ENCODE assay signal across 11 mouse cellular contexts in the genomic region with DNA sequence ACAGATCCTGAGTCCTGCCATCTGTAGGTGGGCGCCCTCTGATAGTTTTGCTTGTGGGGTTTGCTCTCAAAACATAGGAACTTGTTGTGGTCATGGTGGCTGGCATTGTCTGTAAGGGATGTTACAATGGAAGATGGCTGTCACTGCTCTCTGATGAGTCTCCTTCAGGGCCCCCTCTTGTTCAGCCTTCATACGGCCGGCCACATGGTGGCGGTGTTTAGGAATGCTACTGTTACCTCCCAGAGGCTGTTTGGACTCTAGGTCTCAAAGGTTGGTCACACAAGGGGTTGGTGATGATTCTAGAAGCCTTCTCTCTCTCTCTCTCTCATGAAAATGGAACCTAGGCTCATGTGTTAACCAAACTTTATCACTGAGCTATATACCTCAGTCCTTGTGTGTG.
DNase-seq lines count a peak whose midpoint lies in the region; ATAC-seq and TF ChIP-seq lines count a peak whose summit lies in the region.
"Had no signal": no experiment of that assay in that cellular context is flagged by ENCODE, and none has a peak within 500 bp of the region (broad histone marks: within the 10 kb centered on the region; RNA-seq: fewer than 3 reads in every experiment).

No protein-coding gene starts in this region.

- H3K79me2 ChIP-seq in liver, adult 2 months (ENCODE audit: control insufficient read depth, insufficient read depth, low read length) = no peaks in the 10 kb centered on the region

- no peaks in the 10 kb centered on the region for H3K27me3 ChIP-seq in liver, adult 2 months (ENCODE audit: control insufficient read depth, insufficient read depth, low read length)
- H3K27me3 ChIP-seq in liver, embryonic 11.5 days (replicated peaks; ENCODE audit: control insufficient read depth, insufficient read depth, low read length) = no peaks in the 10 kb centered on the region
- H3K27me3 ChIP-seq: heart, embryonic 15.5 days; limb, embryonic 15.5 days had no signal

- intact Hi-C loops in gastrocnemius, postnatal 36 days (cut with DNase I) = no loop called here

- 85% methylated on average over 4 of the region's 4 CpGs for WGBS in liver, adult 2 months
- WGBS in liver, embryonic 11.5 days = 83% methylated on average over 4 of the region's 4 CpGs

- no peaks in the 10 kb centered on the region for H3K4me1 ChIP-seq in liver, adult 2 months (ENCODE audit: control insufficient read depth, insufficient read depth, low read length)
- peaks cover 20% of the 10 kb centered on the region for H3K4me1 ChIP-seq in liver, embryonic 11.5 days (replicated peaks; ENCODE audit: control insufficient read depth, insufficient read depth, low read length)
- H3K4me1 ChIP-seq in bone marrow macrophage, adult 2 months (ENCODE audit: control insufficient read depth, insufficient read depth, low read length) = no peaks in the 10 kb centered on the region

- H3K9ac ChIP-seq in liver, adult 2 months (ENCODE audit: low read depth, low read length) = no peak overlapping the region
- no peak overlapping the region for H3K9ac ChIP-seq in liver, embryonic 11.5 days (ENCODE audit: low read depth, low read length)
- H3K9ac ChIP-seq: heart, embryonic 15.5 days; limb, embryonic 15.5 days had no signal

- H3K27ac ChIP-seq in liver, adult 2 months (replicated peaks; ENCODE audit: insufficient read depth, low read depth, low read length) = no peak overlapping the region
- H3K27ac ChIP-seq in liver, embryonic 11.5 days (ENCODE audit: low read depth, low read length) = no peak overlapping the region
- H3K27ac ChIP-seq in bone marrow macrophage, adult 2 months (ENCODE audit: insufficient read depth, low read depth, low read length) = no peak overlapping the region
- H3K27ac ChIP-seq: heart, embryonic 15.5 days; limb, embryonic 15.5 days had no signal

- no peak for ATAC-seq in liver, embryonic 11.5 days (replicated peaks; ENCODE audit: low FRiP score)
- ATAC-seq in erythroblast, adult 5-6 weeks (replicated peaks; ENCODE audit: low FRiP score, poor library complexity, severe bottlenecking) = no peak

- H3K4me2 ChIP-seq in liver, embryonic 11.5 days = no peak overlapping the region
- H3K4me2 ChIP-seq: heart, embryonic 15.5 days; limb, embryonic 15.5 days had no signal

- no peaks in the 10 kb centered on the region for H3K36me3 ChIP-seq in liver, adult 2 months (ENCODE audit: control insufficient read depth, insufficient read depth, low read length)
- H3K36me3 ChIP-seq in liver, embryonic 11.5 days (ENCODE audit: control insufficient read depth, insufficient read depth, low read length) = no peaks in the 10 kb centered on the region
- H3K36me3 ChIP-seq: heart, embryonic 15.5 days; limb, embryonic 15.5 days had no signal

- no peak overlapping the region for H3K4me3 ChIP-seq in liver, adult 2 months (ENCODE audit: insufficient read depth, low read depth, low read length)
- no peak overlapping the region for H3K4me3 ChIP-seq in liver, embryonic 11.5 days (ENCODE audit: low read depth, low read length)
- no peak overlapping the region for H3K4me3 ChIP-seq in bone marrow macrophage, adult 2 months (ENCODE audit: insufficient read depth, low read length)
- H3K4me3 ChIP-seq: heart, embryonic 15.5 days; limb, embryonic 15.5 days had no signal

- peak; percentile 9; the same call in 1 of the 2 replicates for TF ChIP-seq CTCF in liver, adult 2 months (IDR thresholded peaks at IDR 0.05; ENCODE audit: low read depth, low read length)
- TF ChIP-seq CTCF in bone marrow macrophage, adult 2 months (IDR thresholded peaks at IDR 0.05; ENCODE audit: low read depth, low read length) = peak; percentile 39; the same call in 1 of the 2 replicates

- peak; percentile 22 for DNase-seq in gastrocnemius, postnatal 10 days
- no peak for DNase-seq in gastrocnemius, postnatal 36 days
- DNase-seq in liver, adult 2 months (ENCODE audit: extremely low read depth, low read depth, low spot score) = no peak
- DNase-seq in liver, embryonic 11.5 days (ENCODE audit: low spot score) = no peak
- peak; percentile 25 for DNase-seq in thymus, postnatal 0 days (ENCODE audit: low spot score)
- DNase-seq in adrenal gland, postnatal 4 days (ENCODE audit: low spot score in 2 of 2) = no peak
- DNase-seq: cerebellum, adult 11 months had no signal

- TF ChIP-seq POLR2A in liver, adult 2 months (IDR thresholded peaks at IDR 0.05; ENCODE audit: extremely low read depth, insufficient read depth, low read length) = no peak
- no peak for TF ChIP-seq POLR2A in bone marrow macrophage, adult 2 months (IDR thresholded peaks at IDR 0.05; ENCODE audit: borderline replicate concordance, low read depth, low read length)

- no peaks in the 10 kb centered on the region for H3K9me3 ChIP-seq in liver, embryonic 11.5 days (ENCODE audit: control insufficient read depth, low read length)
- H3K9me3 ChIP-seq: heart, embryonic 15.5 days; limb, embryonic 15.5 days had no signal

Comparison
In these comparisons a context has a peak if more than half of its experiments do, and no peak if none do; other contexts are left out.
1. DNase-seq: peak in gastrocnemius, postnatal 10 days (single experiment) and thymus, postnatal 0 days (single experiment); none in gastrocnemius, postnatal 36 days (0 of 2), liver, adult 2 months (single experiment), liver, embryonic 11.5 days (single experiment) and adrenal gland, postnatal 4 days (0 of 2).